Mouse (Mus musculus): ENCODE data around the gene Acly.

Gene Acly

DNA sequence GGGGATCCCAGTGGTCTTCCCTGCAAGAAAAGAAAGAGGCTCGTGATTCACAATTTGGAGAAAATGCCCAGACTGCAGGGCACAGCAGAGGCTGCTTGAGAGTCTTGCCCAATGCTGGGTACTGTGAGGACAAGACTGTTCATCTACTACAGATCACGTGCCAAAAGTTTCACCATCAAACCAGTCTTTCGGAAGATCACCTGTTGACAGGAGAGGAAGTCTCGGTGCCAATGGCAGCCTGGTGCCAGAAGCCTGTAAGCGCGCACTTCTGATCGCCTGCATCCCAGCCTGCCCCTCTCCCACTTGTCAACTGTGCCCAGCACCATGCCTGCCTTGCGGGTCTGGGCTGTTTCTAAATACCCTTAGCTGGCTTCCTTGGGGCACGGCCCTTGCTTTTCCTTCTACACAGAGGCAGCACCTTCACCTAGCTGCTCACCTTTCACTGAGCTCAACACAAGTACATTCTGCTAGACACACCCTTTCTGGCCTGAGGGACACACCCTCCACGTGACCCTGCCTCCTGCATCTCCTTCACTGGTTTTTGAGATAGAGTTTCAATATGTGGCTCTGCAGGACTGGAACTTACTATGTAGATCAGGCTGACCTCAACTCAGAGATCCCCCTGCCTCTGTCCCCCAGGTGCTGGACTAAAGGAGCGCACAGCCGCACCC is 22.7 kb downstream of the Acly start:
- DNase-seq, result no peak

DNA sequence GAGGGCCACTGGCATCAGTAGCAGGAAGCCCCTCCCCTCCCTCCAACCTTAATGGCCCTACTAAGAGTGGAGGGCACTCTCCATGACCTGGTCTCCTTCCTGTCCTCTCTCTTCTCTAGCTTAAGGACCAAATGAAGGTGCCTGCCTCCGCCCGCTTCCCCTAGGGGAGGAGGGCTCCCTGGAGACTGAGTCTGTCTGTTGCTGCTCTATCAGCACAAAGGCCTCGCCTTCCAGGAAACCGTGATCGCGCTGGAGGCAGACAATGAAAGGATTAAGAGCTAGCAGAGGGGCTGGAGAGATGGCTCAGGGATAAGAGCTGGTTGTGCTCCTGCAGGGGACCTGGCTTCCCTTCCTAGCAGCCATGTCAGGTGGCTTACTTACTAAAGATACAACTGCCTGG is 26.5 kb downstream of the Acly start:
- DNase-seq, result no peak

DNA sequence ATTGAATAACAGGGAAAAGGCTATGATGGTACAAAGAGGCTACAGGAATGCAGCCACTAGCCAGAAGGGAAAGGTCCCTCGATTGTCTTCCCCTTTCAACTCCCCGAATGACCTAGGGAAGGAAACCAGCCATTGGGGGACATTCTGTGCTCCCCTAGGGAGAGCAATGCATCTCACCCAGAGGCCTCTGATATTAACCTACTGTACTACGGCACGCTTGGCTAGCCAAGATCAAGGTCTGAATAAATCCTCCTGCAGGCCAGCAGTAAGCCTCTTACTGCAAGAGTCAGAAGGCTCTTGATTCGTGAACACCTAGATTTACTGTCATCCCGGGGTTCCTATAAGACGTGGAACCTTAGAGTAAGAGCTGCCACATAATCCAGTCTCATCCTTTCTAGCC is 27.1 kb downstream of the Acly start:
- DNase-seq, result peak; percentile 29 to 70

DNA sequence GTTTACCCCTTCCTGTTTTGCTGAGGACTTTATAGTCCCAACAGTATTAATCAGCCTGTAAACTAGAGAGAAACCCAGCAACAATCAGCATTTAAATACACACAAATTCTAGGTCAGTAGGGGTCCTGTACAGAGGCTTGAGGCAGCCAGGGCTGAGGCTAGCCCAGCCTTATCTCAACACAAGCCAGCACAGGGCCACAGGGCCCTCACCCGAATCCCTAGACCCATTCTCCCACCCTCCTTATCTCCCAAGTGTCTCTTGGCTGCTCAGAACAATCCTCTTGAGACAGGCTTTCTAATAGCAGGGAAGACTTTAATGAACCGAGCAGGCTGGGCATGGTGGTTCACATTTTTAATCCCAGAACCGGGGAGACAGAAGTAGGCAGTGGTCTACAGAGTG is 27.6 kb downstream of the Acly start:
- no peak for DNase-seq

DNA sequence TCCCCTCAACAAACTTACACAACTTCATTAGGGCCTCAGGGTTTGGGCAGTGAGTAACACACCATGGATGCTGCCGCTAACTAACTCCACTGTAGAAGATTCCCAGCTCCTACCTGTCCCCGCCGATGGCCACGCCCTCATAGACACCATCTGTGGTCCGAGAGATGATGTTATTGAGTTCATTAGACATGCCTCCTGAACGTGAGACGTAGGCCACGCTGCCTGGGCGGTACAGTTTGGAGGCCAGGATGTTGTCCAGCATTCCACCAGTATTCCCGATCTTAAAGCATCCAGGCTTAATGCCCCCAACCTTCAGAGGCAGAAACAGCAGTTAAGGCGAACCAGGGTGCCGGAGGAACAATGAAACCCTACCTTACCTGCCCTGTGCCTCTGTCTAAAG is 34.0 kb downstream of the Acly start:
- DNase-seq, result no peak

DNA sequence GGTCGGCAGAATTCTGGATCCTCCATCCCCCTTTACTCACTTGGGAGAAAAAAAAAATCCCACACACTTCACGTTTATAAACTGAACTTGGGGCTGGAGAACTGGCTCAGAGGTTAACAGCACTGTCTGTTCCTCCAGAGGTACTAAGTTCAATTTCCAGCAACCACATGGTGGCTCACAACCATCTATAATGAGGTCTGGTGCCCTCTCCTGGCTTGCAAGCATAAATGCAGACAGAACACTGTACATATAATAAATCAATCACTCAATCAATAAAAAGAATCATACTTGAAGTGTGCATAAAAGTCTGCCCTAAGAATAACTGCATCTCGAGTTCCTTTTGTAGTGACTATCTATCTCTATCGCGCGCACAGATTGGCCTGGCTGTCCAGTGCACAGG is 36.8 kb downstream of the Acly start:
- peak in 1 of 2 experiments; percentile 34 for DNase-seq

DNA sequence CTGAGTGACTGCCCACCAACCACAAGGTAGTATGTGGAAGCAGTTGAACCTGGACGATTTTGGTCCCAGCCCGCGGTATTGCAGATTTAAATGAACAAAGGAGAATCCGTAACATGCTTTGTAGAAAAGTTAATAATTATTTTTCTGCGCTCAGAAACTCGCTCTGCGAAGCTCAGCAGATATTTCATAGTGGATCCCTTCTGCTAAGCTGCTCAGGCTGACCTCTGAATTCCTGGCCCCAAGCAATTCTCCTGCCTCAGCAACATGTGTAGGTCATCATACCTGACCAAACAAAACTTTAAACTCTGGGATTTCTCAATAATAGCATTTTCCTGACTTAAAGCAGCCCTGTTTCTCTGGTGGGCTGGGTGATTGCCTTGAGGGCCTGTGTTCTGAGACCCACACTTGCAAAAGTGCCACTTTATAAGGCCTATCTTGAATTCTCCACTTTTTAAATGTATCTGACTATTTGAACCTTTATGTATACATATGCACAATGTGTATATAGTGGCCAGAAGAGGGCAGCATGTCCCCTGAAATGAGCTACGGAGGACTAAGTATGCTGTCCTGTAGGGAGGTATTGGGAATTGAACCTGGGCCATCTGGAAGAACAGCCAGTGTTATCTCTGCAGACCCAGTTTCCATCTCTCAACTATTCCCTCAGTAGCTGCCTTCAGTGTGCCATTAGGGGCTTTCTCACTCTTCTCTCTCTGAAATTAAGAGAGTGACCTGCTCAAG is 41.8 kb downstream of the Acly start:
- DNase-seq, result peak; percentile 42 to 67

DNA sequence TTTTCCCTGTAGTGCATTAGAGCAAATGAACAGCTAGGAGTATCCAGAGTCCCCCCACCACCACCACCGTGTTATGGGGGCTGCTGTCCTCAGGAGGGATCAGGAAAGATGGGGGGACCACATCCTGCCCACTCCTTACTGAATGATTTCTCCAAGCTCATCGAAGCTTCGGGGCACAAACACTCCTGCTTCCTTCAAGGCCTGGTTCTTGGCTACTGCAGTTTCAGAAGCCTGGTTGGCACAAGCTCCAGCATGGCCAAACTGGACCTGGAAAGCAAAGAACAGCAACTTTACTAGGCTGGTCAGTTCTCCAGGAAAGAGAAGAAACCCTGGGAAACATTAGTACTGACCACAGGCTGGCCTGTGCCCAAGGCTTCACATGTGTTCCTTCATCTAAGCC is 43.3 kb downstream of the Acly start:
- no peak for DNase-seq

DNA sequence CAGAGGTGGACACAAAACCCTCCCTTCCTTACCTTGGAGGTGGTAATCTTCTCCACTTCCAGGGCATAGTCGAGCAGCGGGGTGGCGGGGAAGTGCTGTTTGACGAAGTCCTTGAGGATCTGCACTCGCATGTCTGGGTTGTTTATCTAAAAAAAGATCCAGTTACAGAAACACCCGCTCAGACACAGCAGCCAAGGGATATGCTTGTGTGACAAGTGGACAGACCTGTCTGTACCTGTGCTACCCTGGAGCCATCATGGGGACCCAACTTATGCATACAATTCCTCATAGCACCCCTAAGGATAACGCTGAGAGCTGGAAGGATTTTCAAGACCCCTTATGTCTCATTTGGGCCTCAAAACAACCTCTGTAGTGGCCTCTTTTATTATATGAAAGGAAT is 48.6 kb downstream of the Acly start:
- DNase-seq, result no peak

DNA sequence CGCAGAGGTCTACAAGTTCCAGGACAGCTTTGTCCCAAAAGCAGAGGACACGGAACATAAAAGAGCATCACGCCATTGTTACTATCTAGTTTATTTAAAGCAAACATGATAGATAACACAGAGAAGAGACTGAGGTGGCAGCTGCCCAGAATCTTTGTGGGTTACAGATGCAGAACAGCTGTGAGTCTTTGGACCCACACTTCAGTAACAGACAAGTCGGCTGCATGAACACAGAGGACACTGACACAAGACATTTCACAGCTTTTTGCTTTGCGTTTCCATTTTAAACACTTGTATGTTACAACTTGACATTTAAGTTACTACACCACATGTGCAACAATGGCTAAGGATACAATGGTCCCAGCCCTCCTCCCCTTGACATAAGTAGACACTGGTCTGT is 51.5 kb downstream of the Acly start:
- DNase-seq, result no peak

DNA sequence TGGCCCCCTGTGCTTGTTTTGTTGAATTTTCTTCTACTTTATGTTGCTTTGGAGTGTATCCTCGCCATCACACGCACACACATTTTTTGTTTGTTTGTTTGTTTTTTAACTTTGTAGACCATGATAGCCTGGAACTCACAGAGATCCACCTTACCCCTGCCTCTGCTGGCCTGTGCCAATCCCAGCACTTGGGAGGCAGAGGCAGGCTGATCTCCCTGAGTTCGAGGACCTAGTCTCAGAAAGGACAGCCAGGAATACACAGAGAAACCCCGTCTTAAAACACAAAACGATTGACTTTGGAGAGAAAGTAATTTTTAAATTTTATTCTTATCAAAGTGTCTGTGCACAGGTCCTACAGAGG is 54.9 kb downstream of the Acly start:
- no peak for DNase-seq

DNA sequence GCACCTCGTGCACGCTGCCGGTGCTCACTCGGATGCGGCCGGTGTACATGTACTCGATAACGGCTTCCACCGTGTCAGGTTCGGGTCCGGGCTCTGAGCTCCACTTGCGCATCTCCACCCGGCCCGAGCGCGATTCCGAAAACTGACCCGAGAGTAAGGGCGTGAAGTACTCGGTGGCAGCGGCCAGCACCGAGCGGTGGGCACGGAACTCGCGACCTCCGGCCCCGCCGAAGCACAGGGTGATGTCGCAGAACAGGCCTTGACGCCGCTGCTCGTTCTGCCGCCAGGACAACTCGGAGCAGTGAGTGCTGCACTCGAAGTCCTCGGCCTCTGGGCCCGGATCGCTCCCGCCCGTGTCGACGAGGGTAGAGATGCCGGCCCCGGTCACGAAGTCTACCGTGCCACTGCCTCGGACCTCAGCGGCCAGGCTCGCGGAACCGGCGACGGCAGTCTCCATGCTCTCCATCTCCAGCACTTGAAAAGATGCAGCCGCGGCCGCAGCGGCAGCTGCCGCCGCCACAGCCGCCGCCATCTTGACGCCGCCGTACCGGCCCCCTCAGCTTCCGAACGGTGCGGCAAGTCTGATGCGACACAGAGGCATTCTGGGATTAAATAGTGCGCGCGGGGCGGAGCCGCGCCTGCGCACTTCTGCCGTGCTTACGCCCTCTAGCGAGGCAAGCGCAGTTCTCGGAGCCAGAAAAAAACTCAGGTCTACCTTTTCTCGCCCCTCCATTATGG is 55.4 kb downstream of the Acly start, which contains the start of gene Klhl11:
Klhl11 (minus strand) TSS at position 545 of the 738 bp plus-strand sequence.
- peak; percentile 88 to 92 for DNase-seq

DNA sequence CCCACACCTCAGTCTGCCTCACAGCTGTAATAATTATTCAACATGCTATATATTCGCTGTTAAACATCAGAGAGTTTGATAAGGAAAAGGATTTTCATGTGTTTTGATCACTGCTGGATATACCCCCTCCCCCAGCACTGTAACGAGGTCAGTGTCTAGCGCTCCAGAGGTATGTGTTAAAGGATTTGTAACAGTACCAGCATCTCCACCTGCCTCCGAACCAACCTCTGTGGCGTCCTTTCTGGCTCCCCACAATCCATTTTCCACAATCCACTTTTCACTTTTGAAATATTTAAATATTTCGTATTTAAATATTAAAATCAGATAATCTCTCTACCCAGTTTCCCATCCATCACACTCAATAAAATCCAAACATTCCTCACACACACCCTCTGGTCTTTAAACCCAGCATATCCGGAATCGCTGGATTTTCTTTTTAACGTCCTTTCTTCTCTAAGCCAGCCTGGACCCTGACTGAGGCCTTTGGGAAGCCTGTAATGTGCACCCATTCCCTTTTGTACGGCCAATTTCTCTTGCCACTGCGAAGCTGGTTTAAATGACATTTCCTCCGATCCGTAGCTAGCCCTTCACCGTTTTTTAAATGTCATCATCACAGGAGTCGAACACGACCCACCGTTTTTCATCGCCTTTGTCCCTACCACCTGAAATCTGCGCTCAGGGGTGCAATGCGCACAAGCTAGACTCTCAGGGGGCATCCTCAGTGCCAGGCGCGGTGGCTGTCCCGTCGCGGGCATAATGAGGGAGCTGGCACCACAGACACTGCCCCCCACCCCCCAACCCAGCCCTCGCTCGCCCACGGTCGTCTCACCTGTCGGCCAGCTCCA is 56.2 kb downstream of the Acly start:
- no peak for DNase-seq

DNA sequence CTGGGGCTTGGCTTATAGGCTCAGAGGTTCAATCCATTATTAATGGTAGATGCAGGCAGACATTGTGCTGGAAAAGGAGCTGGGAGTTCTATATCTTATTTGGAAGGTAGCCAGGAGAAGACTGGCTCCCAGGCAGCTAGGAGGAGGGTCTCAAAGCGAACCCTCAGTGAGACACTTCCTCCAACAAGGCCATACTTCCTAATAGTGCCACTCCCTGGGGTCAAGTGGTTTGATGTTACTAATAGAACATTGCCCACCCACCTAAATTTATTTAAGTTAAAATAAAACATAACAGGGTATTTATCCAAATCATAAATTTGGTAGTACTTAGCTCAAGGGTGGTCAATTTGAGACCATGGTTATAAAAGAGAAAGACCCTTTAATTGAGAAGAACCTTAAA is 62.0 kb downstream of the Acly start:
- no peak for DNase-seq

DNA sequence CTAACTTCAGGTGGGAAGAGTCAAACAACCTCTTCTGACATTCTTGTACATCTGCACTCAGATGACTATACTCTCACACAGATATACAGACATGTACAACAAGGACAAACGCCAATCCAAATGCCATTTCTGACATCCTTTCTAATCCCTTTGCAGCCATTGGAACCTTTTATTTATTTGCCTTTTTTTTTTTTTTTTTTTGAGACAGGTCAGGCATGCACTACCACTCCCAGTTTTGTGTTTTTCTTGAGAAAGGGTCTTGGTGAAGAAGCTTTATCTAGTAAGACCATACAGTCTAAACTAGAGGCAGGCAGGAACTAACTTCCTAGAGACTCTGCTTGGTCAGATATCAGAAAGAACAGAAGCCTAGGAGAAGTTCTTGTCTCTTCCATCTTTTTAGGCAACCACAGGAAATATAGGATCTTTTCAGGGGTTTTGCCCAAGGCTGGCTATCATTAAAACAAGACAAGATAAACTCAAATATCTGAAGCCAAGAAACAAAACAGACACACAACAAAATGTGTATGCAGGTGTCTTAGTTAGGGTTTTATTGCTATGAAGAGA is 62.5 kb downstream of the Acly start:
- DNase-seq, result no peak

DNA sequence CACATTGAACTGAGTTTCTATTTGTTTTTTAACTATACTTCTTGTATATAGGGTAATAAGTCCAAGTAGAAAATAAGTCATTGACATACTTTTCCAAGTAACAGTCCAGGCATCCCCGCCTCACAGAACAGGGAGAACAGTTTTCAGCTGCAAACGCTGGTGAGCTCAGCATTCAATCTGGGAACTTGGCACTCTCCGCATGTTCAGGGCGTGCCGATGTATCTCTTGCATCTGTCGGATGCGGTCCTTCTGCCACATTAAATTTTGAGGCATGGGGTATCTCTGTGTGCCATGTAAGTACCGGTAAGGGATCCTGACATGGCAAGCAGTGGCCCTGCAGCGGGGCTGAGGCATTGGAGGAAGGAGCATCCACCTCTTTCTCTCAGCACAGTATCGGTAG is 65.1 kb downstream of the Acly start:
- no peak for DNase-seq

DNA sequence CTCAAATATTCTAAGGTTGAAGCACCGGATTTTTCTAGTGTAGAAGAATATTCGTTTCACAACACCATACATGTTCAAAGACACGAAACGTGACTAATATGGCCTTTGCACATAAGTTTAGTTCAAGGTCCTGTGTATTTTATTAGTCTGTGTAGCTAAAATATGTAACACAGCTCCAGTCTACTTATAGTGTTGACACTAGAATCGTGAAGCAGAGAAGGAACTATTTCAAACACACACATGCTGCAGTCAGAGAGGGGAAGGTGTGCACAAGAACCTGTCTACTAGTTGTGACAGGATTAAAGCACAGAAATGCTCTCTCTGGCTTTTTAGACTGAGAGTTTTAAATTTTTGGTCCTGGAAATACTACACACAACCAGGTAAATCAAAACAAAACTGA is 70.1 kb downstream of the Acly start:
- DNase-seq, result no peak

DNA sequence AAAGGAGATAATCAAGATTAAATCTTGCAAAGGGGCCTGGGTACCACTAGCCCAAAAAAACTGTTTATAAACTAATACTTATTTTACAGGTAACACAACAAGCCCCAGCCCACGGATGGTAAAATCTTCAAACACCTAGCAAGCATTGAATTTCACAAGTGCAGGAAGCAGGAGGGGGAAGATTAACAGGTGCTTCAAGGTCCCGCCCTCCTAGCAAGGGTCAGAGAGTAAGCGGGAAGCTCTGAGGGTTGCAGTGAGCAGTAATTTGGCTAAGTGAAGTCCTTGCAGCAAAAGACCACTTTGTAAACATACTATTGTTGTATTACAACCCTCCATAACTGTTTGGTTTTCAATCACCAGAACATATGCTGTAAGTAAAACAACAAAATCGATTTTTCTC is 70.6 kb downstream of the Acly start:
- no peak for DNase-seq

DNA sequence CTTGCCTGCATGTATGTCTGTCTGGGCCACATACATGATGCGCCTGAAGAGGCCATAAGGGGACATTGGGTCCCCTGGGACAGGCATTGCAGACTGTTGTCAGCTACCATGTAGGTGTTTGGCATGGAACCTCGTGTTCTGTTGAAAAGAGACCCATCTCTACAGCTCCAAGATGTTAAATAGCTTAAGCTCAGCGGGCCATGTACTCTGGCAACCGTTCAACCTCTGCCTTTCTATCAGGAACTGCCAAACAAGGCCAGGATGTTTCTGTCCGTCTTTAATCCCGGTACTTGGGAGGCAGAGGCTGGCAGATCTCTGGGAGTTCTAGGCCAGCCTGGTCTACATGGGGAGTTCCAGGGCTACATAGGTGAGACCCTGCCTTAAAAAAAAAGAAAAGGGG is 85.2 kb downstream of the Acly start:
- peak; percentile 51 to 62 for DNase-seq

DNA sequence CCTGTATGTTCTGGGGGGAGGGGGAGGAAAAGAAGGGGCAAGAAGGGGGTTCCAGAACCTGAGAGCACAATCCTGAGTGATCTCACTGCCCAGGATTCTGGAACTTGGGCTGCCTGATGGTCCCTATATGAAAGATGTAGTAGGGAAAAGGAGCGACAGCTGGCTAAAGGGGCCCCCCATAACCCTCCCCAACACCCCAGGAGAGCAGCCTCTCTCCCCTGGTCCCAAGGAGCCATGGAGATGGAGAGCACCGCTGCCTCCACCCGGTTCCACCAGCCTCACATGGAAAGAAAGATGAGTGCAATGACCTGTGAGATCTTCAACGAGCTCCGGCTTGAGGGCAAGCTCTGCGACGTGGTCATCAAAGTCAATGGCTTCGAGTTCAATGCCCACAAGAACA is 86.0 kb downstream of the Acly start, which contains the start of the genes Nt5c3b and Klhl10:
Nt5c3b (minus strand) TSS at position 12 of the 400 bp plus-strand sequence.
Klhl10 (plus strand) TSS at position 121 of the 400 bp plus-strand sequence.
- DNase-seq, result no peak

DNA sequence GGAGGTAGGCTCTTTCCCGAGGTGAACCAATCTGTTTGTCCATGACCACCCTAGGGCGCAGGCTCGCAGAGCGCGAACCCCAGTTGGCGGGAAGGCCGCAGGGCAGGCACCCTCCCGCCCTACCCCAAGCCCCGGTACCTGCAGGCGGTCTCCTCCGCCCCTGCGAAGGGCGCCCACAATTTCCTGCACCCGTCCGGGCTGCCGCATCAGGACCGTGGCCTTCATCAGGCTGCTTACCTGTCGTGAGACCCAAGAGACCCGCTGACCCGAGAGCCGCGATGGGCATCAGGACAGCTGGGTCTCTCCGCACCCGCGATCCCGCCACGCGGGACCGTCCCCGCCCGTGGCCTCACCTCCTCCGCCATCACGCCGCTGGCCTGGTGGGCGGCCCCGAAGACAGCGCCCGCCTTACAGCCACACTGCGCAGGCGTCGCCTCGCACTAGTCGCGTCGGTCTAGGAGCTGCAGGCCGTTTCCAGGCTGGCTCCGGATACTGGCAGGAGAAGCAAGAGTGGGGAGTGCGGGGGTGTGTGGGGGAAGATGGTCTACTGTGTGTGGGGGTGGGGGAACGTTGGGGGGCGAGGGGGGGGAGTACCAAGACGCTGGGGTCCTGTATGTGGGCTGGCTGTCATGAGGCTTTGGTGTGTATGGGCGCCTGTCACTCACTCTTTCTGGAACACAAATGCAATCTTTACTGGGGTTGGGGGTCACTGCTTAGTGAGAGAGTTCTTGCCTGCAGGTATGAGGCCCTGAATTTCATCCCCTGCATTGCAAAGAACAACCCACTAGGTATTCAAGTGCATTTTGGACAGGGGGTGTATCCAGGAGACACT is 86.9 kb downstream of the Acly start:
- DNase-seq, result peak; percentile 84 to 90

DNA sequence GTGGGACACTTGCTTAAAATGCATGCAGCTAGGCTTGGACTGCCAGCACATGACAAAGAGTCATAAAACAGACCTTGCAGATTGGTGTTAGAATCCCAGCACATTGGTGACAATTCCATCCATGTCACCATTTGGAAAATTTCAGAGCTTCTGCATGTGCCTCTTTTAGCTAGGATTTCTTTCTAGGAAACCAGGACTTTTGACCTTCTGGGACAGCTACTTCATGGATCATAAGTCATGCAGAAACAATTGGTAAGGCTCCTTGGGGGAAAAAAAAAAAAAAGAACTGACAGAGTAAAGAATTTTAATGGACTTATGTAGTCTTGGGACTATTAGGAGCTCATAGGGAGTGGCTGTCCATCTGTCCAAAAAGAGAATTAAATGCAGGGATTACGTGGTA is 89.9 kb downstream of the Acly start:
- DNase-seq, result peak in 1 of 2 experiments; percentile 35
